Mouse (Mus musculus) embryonic facial prominence, embryonic 15.5 days (tissue): Measurements from ENCODE around the gene Srbd1. TPM values are rescaled to one million over a fixed set of nuclear protein-coding genes. Genes with fewer than 3 reads are reported as not detected.

Experiments
- ATAC-seq: fragments of 200-750 bp; cut with Nextera tagmentation; 2 replicates; pipeline ENCODE4 v1.8.0; 2017; ENCODE audit warnings: low read depth, moderate TSS enrichment; ENCODE audit not compliant: insufficient number of reproducible peaks, low FRiP score, low TSS enrichment
- H3K27ac ChIP-seq: fragments of 300-500 bp; sonication (generic); replicated peaks from 2 replicates; pipeline ENCODE4 v1.5.1; 2015; ENCODE audit warnings: mild to moderate bottlenecking, inconsistent platforms
- H3K27me3 ChIP-seq: fragments of 300-500 bp; sonication (generic); 2 replicates; pipeline ENCODE4 v1.6.1; 2015; ENCODE audit warnings: inconsistent platforms
- H3K36me3 ChIP-seq: fragments of 300-500 bp; sonication (generic); 2 replicates; pipeline ENCODE4 v1.6.1; 2015; ENCODE audit warnings: mild to moderate bottlenecking, inconsistent platforms
- H3K4me1 ChIP-seq: fragments of 300-500 bp; sonication (generic); 2 replicates; pipeline ENCODE4 v1.6.1; 2015; ENCODE audit warnings: inconsistent platforms
- H3K4me2 ChIP-seq: fragments of 300-500 bp; sonication (generic); replicated peaks from 2 replicates; pipeline ENCODE4 v1.6.1; 2015; ENCODE audit warnings: mild to moderate bottlenecking, inconsistent platforms
- H3K4me3 ChIP-seq: fragments of 300-500 bp; sonication (generic); replicated peaks from 2 replicates; pipeline ENCODE4 v1.5.1; 2015; ENCODE audit warnings: mild to moderate bottlenecking, inconsistent platforms
- H3K9ac ChIP-seq: fragments of 300-500 bp; sonication (generic); 2 replicates; pipeline ENCODE4 v1.6.1; 2015; ENCODE audit warnings: inconsistent platforms
- H3K9me3 ChIP-seq: fragments of 300-500 bp; sonication (generic); replicated peaks from 2 replicates; pipeline ENCODE4 v1.6.1; 2016; ENCODE audit warnings: inconsistent platforms
- WGBS: fragments of 180-500 bp; shearing (Covaris S2); methylation state at CpG from one replicate; pipeline ENCODE4 v1.1.7; 2015; 5-methylcytosine and 5-hydroxymethylcytosine counted together
- polyA plus RNA-seq: library from polyadenylated mRNA; unstranded; fragments of >200 nt; fragmentation: Nextera tagmentation; extraction: Ambion mirVana; gene quantifications from 2 replicates; pipeline ENCODE4 v1.2.1, GENCODE M21; 2015

The Srbd1 gene
- polyA plus RNA-seq, 1 experiment from 2014 or later: 16.2 TPM

- Histone ChIP-seq H3K27me3 (no peaks in the 10 kb centered on the region), H3K36me3 (no peaks in the 10 kb centered on the region), H3K9me3 (no peaks in the 10 kb centered on the region), H3K4me2 (peak overlapping the region; percentile 93), H3K4me1 (peaks cover 31% of the 10 kb centered on the region), H3K9ac (peak overlapping the region; percentile 89), H3K27ac (peak overlapping the region; percentile 99), H3K4me3 (peak overlapping the region; percentile 80)
- under 1% methylated on average over 59 of the region's 64 CpGs for WGBS
- peak; percentile 48; the same call in 1 of the 2 replicates for ATAC-seq
These were observed 23.4 kb upstream of the Srbd1 start for GRCm38 (mm10) chr17:86168231-86168981.

- peak; percentile 76 for ATAC-seq
These were observed 22.6 kb upstream of the Srbd1 start, which contains the start of gene Prkce for GRCm38 (mm10) chr17:86167320-86168230. Gene Prkce, plus strand, starts transcription at chr17:86167785.

GRCm38 (mm10) chr17:86166567-86167319 is 21.8 kb upstream of the Srbd1 start:
- H3K9ac ChIP-seq: peak overlapping the region; percentile 89
- no peaks in the 10 kb centered on the region for H3K9me3 ChIP-seq
- H3K27ac ChIP-seq: peak overlapping the region; percentile 99
- H3K36me3 ChIP-seq: no peaks in the 10 kb centered on the region
- H3K27me3 ChIP-seq: no peaks in the 10 kb centered on the region
- H3K4me2 ChIP-seq: peak overlapping the region; percentile 93
- 0% methylated on average over 46 of the region's 46 CpGs for WGBS
- peak; percentile 61 for ATAC-seq
- peak overlapping the region; percentile 80 for H3K4me3 ChIP-seq
- peaks cover 36% of the 10 kb centered on the region for H3K4me1 ChIP-seq

More at GRCm38 (mm10) chr17:86167320-86168230, 22.6 kb upstream of the Srbd1 start, which contains the start of gene Prkce:
- H3K27me3 ChIP-seq: no peaks in the 10 kb centered on the region
- peak within 1 kb of the TSS; percentile 99 for H3K27ac ChIP-seq
- no peaks in the 10 kb centered on the region for H3K9me3 ChIP-seq
- H3K4me3 ChIP-seq: peak within 1 kb of the TSS; percentile 80
- WGBS: under 1% methylated on average over 110 of the region's 115 CpGs
- H3K36me3 ChIP-seq: no peaks in the 10 kb centered on the region
- peak within 1 kb of the TSS; percentile 89 for H3K9ac ChIP-seq
- peaks cover 32% of the 10 kb centered on the region for H3K4me1 ChIP-seq
- H3K4me2 ChIP-seq: peak within 1 kb of the TSS; percentile 93

- peak overlapping the region; percentile 80 for H3K4me3 ChIP-seq
- no peaks in the 10 kb centered on the region for H3K9me3 ChIP-seq
- WGBS: 1% methylated on average over 19 of the region's 19 CpGs
- H3K36me3 ChIP-seq: no peaks in the 10 kb centered on the region
- H3K27ac ChIP-seq: peak overlapping the region; percentile 99
- no peaks in the 10 kb centered on the region for H3K27me3 ChIP-seq
- peak overlapping the region; percentile 93 for H3K4me2 ChIP-seq
- no peak for ATAC-seq
- peak overlapping the region; percentile 89 for H3K9ac ChIP-seq
- peaks cover 38% of the 10 kb centered on the region for H3K4me1 ChIP-seq
These were observed 21.1 kb upstream of the Srbd1 start for GRCm38 (mm10) chr17:86166051-86166566.

GRCm38 (mm10) chr17:86164416-86164815 is 19.4 kb upstream of the Srbd1 start:
- H3K4me3 ChIP-seq: no peak overlapping the region
- ATAC-seq: no peak
- no peak overlapping the region for H3K9ac ChIP-seq
- H3K27ac ChIP-seq: no peak overlapping the region
- no peaks in the 10 kb centered on the region for H3K27me3 ChIP-seq
- peaks cover 25% of the 10 kb centered on the region for H3K4me1 ChIP-seq
- no peaks in the 10 kb centered on the region for H3K36me3 ChIP-seq
- WGBS: 70% methylated on average over 7 of the region's 7 CpGs
- H3K9me3 ChIP-seq: no peaks in the 10 kb centered on the region
- no peak overlapping the region for H3K4me2 ChIP-seq

GRCm38 (mm10) chr17:86162672-86163071 is 17.7 kb upstream of the Srbd1 start:
- H3K4me2 ChIP-seq: no peak overlapping the region
- no peak overlapping the region for H3K9ac ChIP-seq
- no peak for ATAC-seq
- H3K27me3 ChIP-seq: no peaks in the 10 kb centered on the region
- H3K4me1 ChIP-seq: peaks cover 14% of the 10 kb centered on the region
- no peak overlapping the region for H3K4me3 ChIP-seq
- no peaks in the 10 kb centered on the region for H3K9me3 ChIP-seq
- H3K27ac ChIP-seq: no peak overlapping the region
- 55% methylated on average over 15 of the region's 15 CpGs for WGBS
- H3K36me3 ChIP-seq: no peaks in the 10 kb centered on the region

GRCm38 (mm10) chr17:86156999-86157398 is 12.0 kb upstream of the Srbd1 start:
- H3K4me1 ChIP-seq: 0 out of 2 replicates have a peak, but pooled peaks cover 3% of the 10 kb centered on the region
- H3K27me3 ChIP-seq: no peaks in the 10 kb centered on the region
- H3K4me3 ChIP-seq: no peak overlapping the region
- WGBS: 71% methylated on average over 6 of the region's 6 CpGs
- ATAC-seq: no peak
- no peaks in the 10 kb centered on the region for H3K9me3 ChIP-seq
- H3K9ac ChIP-seq: no peak overlapping the region
- H3K4me2 ChIP-seq: no peak overlapping the region
- H3K36me3 ChIP-seq: no peaks in the 10 kb centered on the region
- no peak overlapping the region for H3K27ac ChIP-seq

GRCm38 (mm10) chr17:86150867-86151348 is 5.9 kb upstream of the Srbd1 start:
- 8% methylated on average over 5 of the region's 5 CpGs for WGBS
- Histone ChIP-seq H3K4me1 (peaks cover under 1% of the 10 kb centered on the region; the same call in 1 of the 2 replicates), H3K9ac (no peak overlapping the region), H3K4me2 (peak overlapping the region; percentile 24; the same call in 1 of the 2 replicates), H3K27ac (no peak overlapping the region), H3K4me3 (no peak overlapping the region), H3K27me3 (no peaks in the 10 kb centered on the region), H3K9me3 (no peaks in the 10 kb centered on the region), H3K36me3 (no peaks in the 10 kb centered on the region)
- ATAC-seq: peak; percentile 94

- H3K4me2 ChIP-seq: no peak overlapping the region
- peaks cover 5% of the 10 kb centered on the region; the same call in 1 of the 2 replicates for H3K4me1 ChIP-seq
- 100% methylated on average over 1 of the region's 1 CpGs for WGBS
- no peaks in the 10 kb centered on the region for H3K9me3 ChIP-seq
- H3K27me3 ChIP-seq: no peaks in the 10 kb centered on the region
- H3K9ac ChIP-seq: no peak overlapping the region
- H3K27ac ChIP-seq: no peak overlapping the region
- no peaks in the 10 kb centered on the region for H3K36me3 ChIP-seq
- H3K4me3 ChIP-seq: no peak overlapping the region
- ATAC-seq: no peak
These were observed 4.8 kb upstream of the Srbd1 start for GRCm38 (mm10) chr17:86149726-86150125.

GRCm38 (mm10) chr17:86144537-86145078 is 367 bp downstream of the Srbd1 start:
- no peaks in the 10 kb centered on the region for H3K9me3 ChIP-seq
- H3K4me1 ChIP-seq: peaks cover 15% of the 10 kb centered on the region
- peak; percentile 69 for ATAC-seq
- H3K4me2 ChIP-seq: peak overlapping the region; percentile 96
- peak overlapping the region; percentile 68 for H3K4me3 ChIP-seq
- H3K27ac ChIP-seq: peak overlapping the region; percentile 63
- no peaks in the 10 kb centered on the region for H3K27me3 ChIP-seq
- WGBS: under 1% methylated on average over 33 of the region's 33 CpGs
- peak overlapping the region; percentile 71 for H3K9ac ChIP-seq
- H3K36me3 ChIP-seq: peaks cover 11% of the 10 kb centered on the region; the same call in 1 of the 2 replicates
